Mouse (Mus musculus) neural tube, embryonic 12.5 days (tissue): ENCODE measurements around the gene St6galnac3. TPM values are rescaled to one million over a fixed set of nuclear protein-coding genes. Genes with fewer than 3 reads are reported as not detected.

ENCODE experiments used
- ATAC-seq: fragments of 200-750 bp; cut with Nextera tagmentation; 2 replicates; pipeline ENCODE4 v1.8.0; 2017; ENCODE audit warnings: low read depth, mild to moderate bottlenecking, moderate TSS enrichment, moderate library complexity; ENCODE audit not compliant: low FRiP score
- H3K27ac ChIP-seq: fragments of 300-500 bp; sonication (generic); 2 replicates; pipeline ENCODE4 v1.5.1; 2016
- H3K27me3 ChIP-seq: fragments of 300-500 bp; sonication (generic); replicated peaks from 2 replicates; pipeline ENCODE4 v1.6.1; 2016; ENCODE audit warnings: mild to moderate bottlenecking
- H3K36me3 ChIP-seq: fragments of 300-500 bp; sonication (generic); 2 replicates; pipeline ENCODE4 v1.6.1; 2016; ENCODE audit warnings: mild to moderate bottlenecking
- H3K4me1 ChIP-seq: fragments of 300-500 bp; sonication (generic); 2 replicates; pipeline ENCODE4 v1.6.1; 2016
- H3K4me2 ChIP-seq: fragments of 300-500 bp; sonication (generic); replicated peaks from 2 replicates; pipeline ENCODE4 v1.6.1; 2016; ENCODE audit warnings: mild to moderate bottlenecking
- H3K4me3 ChIP-seq: fragments of 300-500 bp; sonication (generic); 2 replicates; pipeline ENCODE4 v1.5.1; 2016
- H3K9ac ChIP-seq: fragments of 300-500 bp; sonication (generic); 2 replicates; pipeline ENCODE4 v1.6.1; 2016; ENCODE audit warnings: mild to moderate bottlenecking
- H3K9me3 ChIP-seq: fragments of 300-500 bp; sonication (generic); 2 replicates; pipeline ENCODE4 v1.6.1; 2016; ENCODE audit warnings: mild to moderate bottlenecking
- WGBS: fragments of 180-500 bp; shearing (Covaris S2); methylation state at CpG from one replicate; pipeline ENCODE4 v1.1.7; 2016; 5-methylcytosine and 5-hydroxymethylcytosine counted together
- polyA plus RNA-seq: library from polyadenylated mRNA; unstranded; fragments of >200 nt; fragmentation: Nextera tagmentation; extraction: Ambion mirVana; gene quantifications from 2 replicates; pipeline ENCODE4 v1.2.1, GENCODE M21; 2016

The St6galnac3 gene
- polyA plus RNA-seq, 1 experiment from 2014 or later = 34.8 TPM

GRCm38 (mm10) chr3:153594531-153594930, 130.4 kb downstream of the St6galnac3 start:
- ATAC-seq = no peak
- H3K4me1 ChIP-seq = no peaks in the 10 kb centered on the region

GRCm38 (mm10) chr3:153593978-153594377, 131.0 kb downstream of the St6galnac3 start:
- ATAC-seq = no peak
- H3K4me2 ChIP-seq = no peak overlapping the region
- 71% methylated on average over 4 of the region's 4 CpGs for WGBS
- H3K4me3 ChIP-seq = no peak overlapping the region
- no peaks in the 10 kb centered on the region for H3K36me3 ChIP-seq
- no peak overlapping the region for H3K27ac ChIP-seq
- no peaks in the 10 kb centered on the region for H3K27me3 ChIP-seq
- H3K9me3 ChIP-seq = no peaks in the 10 kb centered on the region
- no peak overlapping the region for H3K9ac ChIP-seq
- no peaks in the 10 kb centered on the region for H3K4me1 ChIP-seq

More at GRCm38 (mm10) chr3:153594531-153594930, 130.4 kb downstream of the St6galnac3 start:
- WGBS = 84% methylated on average over 9 of the region's 9 CpGs
- no peak overlapping the region for H3K4me2 ChIP-seq
- H3K4me3 ChIP-seq = no peak overlapping the region
- no peaks in the 10 kb centered on the region for H3K27me3 ChIP-seq
- H3K36me3 ChIP-seq = no peaks in the 10 kb centered on the region
- no peak overlapping the region for H3K27ac ChIP-seq
- H3K9ac ChIP-seq = no peak overlapping the region
- no peaks in the 10 kb centered on the region for H3K9me3 ChIP-seq

GRCm38 (mm10) chr3:153593103-153593502, 131.9 kb downstream of the St6galnac3 start:
- Histone ChIP-seq H3K4me1 (no peaks in the 10 kb centered on the region), H3K9ac (no peak overlapping the region), H3K9me3 (no peaks in the 10 kb centered on the region), H3K27ac (no peak overlapping the region), H3K4me3 (no peak overlapping the region), H3K36me3 (no peaks in the 10 kb centered on the region), H3K4me2 (no peak overlapping the region), H3K27me3 (no peaks in the 10 kb centered on the region)
- WGBS = 84% methylated on average over 3 of the region's 3 CpGs
- ATAC-seq = no peak

GRCm38 (mm10) chr3:153587594-153587993, 137.4 kb downstream of the St6galnac3 start:
- Histone ChIP-seq H3K4me3 (no peak overlapping the region), H3K36me3 (no peaks in the 10 kb centered on the region), H3K4me2 (no peak overlapping the region), H3K9me3 (no peaks in the 10 kb centered on the region), H3K4me1 (no peaks in the 10 kb centered on the region), H3K27ac (no peak overlapping the region), H3K27me3 (no peaks in the 10 kb centered on the region), H3K9ac (no peak overlapping the region)
- ATAC-seq = no peak
- WGBS = 89% methylated on average over 1 of the region's 1 CpGs

- H3K4me1 ChIP-seq = no peaks in the 10 kb centered on the region
- H3K9me3 ChIP-seq = no peaks in the 10 kb centered on the region
- H3K27me3 ChIP-seq = no peaks in the 10 kb centered on the region
- H3K36me3 ChIP-seq = no peaks in the 10 kb centered on the region
- H3K4me2 ChIP-seq = no peak overlapping the region
- WGBS = 67% methylated on average over 3 of the region's 3 CpGs
- no peak overlapping the region for H3K4me3 ChIP-seq
- no peak for ATAC-seq
- no peak overlapping the region for H3K9ac ChIP-seq
- no peak overlapping the region for H3K27ac ChIP-seq
Measured at GRCm38 (mm10) chr3:153584836-153585235, 140.1 kb downstream of the St6galnac3 start.

- ATAC-seq = no peak
- Histone ChIP-seq H3K27me3 (no peaks in the 10 kb centered on the region), H3K36me3 (no peaks in the 10 kb centered on the region), H3K4me2 (no peak overlapping the region), H3K9me3 (no peaks in the 10 kb centered on the region), H3K9ac (no peak overlapping the region), H3K4me3 (no peak overlapping the region), H3K4me1 (no peaks in the 10 kb centered on the region), H3K27ac (no peak overlapping the region)
- 59% methylated on average over 4 of the region's 4 CpGs for WGBS
Measured at GRCm38 (mm10) chr3:153582065-153582464, 142.9 kb downstream of the St6galnac3 start.

GRCm38 (mm10) chr3:153580625-153581024, 144.3 kb downstream of the St6galnac3 start:
- Histone ChIP-seq H3K27me3 (no peaks in the 10 kb centered on the region), H3K9me3 (no peaks in the 10 kb centered on the region), H3K36me3 (no peaks in the 10 kb centered on the region), H3K9ac (no peak overlapping the region), H3K27ac (no peak overlapping the region), H3K4me3 (no peak overlapping the region), H3K4me2 (no peak overlapping the region), H3K4me1 (no peaks in the 10 kb centered on the region)
- no peak for ATAC-seq
- 64% methylated on average over 2 of the region's 2 CpGs for WGBS

GRCm38 (mm10) chr3:153580136-153580535, 144.8 kb downstream of the St6galnac3 start:
- Histone ChIP-seq H3K27me3 (no peaks in the 10 kb centered on the region), H3K4me2 (no peak overlapping the region)
- WGBS = 94% methylated on average over 3 of the region's 3 CpGs

GRCm38 (mm10) chr3:153577286-153577685, 147.7 kb downstream of the St6galnac3 start:
- no peak overlapping the region for H3K4me3 ChIP-seq
- no peak overlapping the region for H3K27ac ChIP-seq
- H3K36me3 ChIP-seq = no peaks in the 10 kb centered on the region
- WGBS = 68% methylated on average over 2 of the region's 2 CpGs
- no peak for ATAC-seq
- peaks cover 6% of the 10 kb centered on the region; the same call in 1 of the 2 replicates for H3K4me1 ChIP-seq
- H3K9ac ChIP-seq = no peak overlapping the region
- H3K27me3 ChIP-seq = no peaks in the 10 kb centered on the region
- H3K4me2 ChIP-seq = no peak overlapping the region
- no peaks in the 10 kb centered on the region for H3K9me3 ChIP-seq

More at GRCm38 (mm10) chr3:153580136-153580535, 144.8 kb downstream of the St6galnac3 start:
- Histone ChIP-seq H3K4me3 (no peak overlapping the region), H3K27ac (no peak overlapping the region), H3K9me3 (no peaks in the 10 kb centered on the region), H3K4me1 (no peaks in the 10 kb centered on the region), H3K9ac (no peak overlapping the region), H3K36me3 (no peaks in the 10 kb centered on the region)
- no peak for ATAC-seq

GRCm38 (mm10) chr3:153571152-153571551, 153.8 kb downstream of the St6galnac3 start:
- Histone ChIP-seq H3K4me2 (no peak overlapping the region), H3K4me1 (peaks cover 9% of the 10 kb centered on the region; the same call in 1 of the 2 replicates), H3K27me3 (no peaks in the 10 kb centered on the region), H3K27ac (no peak overlapping the region), H3K36me3 (no peaks in the 10 kb centered on the region), H3K9me3 (no peaks in the 10 kb centered on the region), H3K9ac (no peak overlapping the region), H3K4me3 (no peak overlapping the region)
- ATAC-seq = no peak
- 92% methylated on average over 11 of the region's 11 CpGs for WGBS

GRCm38 (mm10) chr3:153568815-153569214, 156.2 kb downstream of the St6galnac3 start:
- Histone ChIP-seq H3K4me2 (no peak overlapping the region), H3K9me3 (no peaks in the 10 kb centered on the region), H3K4me1 (peaks cover 14% of the 10 kb centered on the region; the same call in 1 of the 2 replicates), H3K27me3 (no peaks in the 10 kb centered on the region), H3K36me3 (no peaks in the 10 kb centered on the region), H3K9ac (no peak overlapping the region), H3K27ac (no peak overlapping the region), H3K4me3 (no peak overlapping the region)
- ATAC-seq = no peak
- 94% methylated on average over 3 of the region's 3 CpGs for WGBS

GRCm38 (mm10) chr3:153567913-153568312, 157.1 kb downstream of the St6galnac3 start:
- H3K36me3 ChIP-seq = no peaks in the 10 kb centered on the region
- no peaks in the 10 kb centered on the region for H3K27me3 ChIP-seq
- no peaks in the 10 kb centered on the region for H3K9me3 ChIP-seq
- H3K4me1 ChIP-seq = peaks cover 10% of the 10 kb centered on the region; the same call in 1 of the 2 replicates
- WGBS = 72% methylated on average over 3 of the region's 3 CpGs
- no peak overlapping the region for H3K4me3 ChIP-seq
- no peak overlapping the region for H3K9ac ChIP-seq
- H3K4me2 ChIP-seq = no peak overlapping the region
- no peak for ATAC-seq
- no peak overlapping the region for H3K27ac ChIP-seq

- Histone ChIP-seq H3K36me3 (no peaks in the 10 kb centered on the region), H3K4me3 (no peak overlapping the region), H3K4me1 (peaks cover 10% of the 10 kb centered on the region; the same call in 1 of the 2 replicates), H3K9ac (no peak overlapping the region), H3K27ac (no peak overlapping the region), H3K9me3 (no peaks in the 10 kb centered on the region), H3K4me2 (no peak overlapping the region), H3K27me3 (no peaks in the 10 kb centered on the region)
- ATAC-seq = no peak
- 85% methylated on average over 4 of the region's 4 CpGs for WGBS
Measured at GRCm38 (mm10) chr3:153567512-153567911, 157.5 kb downstream of the St6galnac3 start.
